Mouse (Mus musculus) liver, embryonic 11.5 days (tissue): ENCODE results near the gene Cphx2. TPM values are rescaled to one million over a fixed set of nuclear protein-coding genes. Genes with fewer than 3 reads are reported as not detected.
"Not testable (repeated sequence)": the region's sequence is repeated elsewhere in the genome, so short reads cannot be mapped to it uniquely, and the experiment has no call there.

ENCODE experiments used
- ATAC-seq: fragments of 200-750 bp; cut with Nextera tagmentation; replicated peaks from 2 replicates; pipeline ENCODE4 v1.8.0; 2017; ENCODE audit warnings: moderate number of reproducible peaks, mild to moderate bottlenecking, moderate TSS enrichment, moderate library complexity; ENCODE audit not compliant: low FRiP score
- DNase-seq: peaks from one replicate; pipeline ENCODE4 v3.0.0-alpha.2; 2017; ENCODE audit warnings: low spot score
- H3K27ac ChIP-seq: fragments of 300-500 bp; sonication (generic); 2 replicates; pipeline ENCODE4 v1.5.1; 2014; ENCODE audit warnings: mild to moderate bottlenecking, low read depth, low read length, control low read depth
- H3K27me3 ChIP-seq: fragments of 300-500 bp; sonication (generic); replicated peaks from 2 replicates; pipeline ENCODE4 v1.6.1; 2014; ENCODE audit warnings: low read length, mixed read lengths; ENCODE audit not compliant: control insufficient read depth, insufficient read depth
- H3K36me3 ChIP-seq: fragments of 300-500 bp; sonication (generic); 2 replicates; pipeline ENCODE4 v1.6.1; 2014; ENCODE audit warnings: mild to moderate bottlenecking, low read length, moderate library complexity, mixed read lengths; ENCODE audit not compliant: control insufficient read depth, insufficient read depth
- H3K4me1 ChIP-seq: fragments of 300-500 bp; sonication (generic); replicated peaks from 2 replicates; pipeline ENCODE4 v1.6.1; 2014; ENCODE audit warnings: low read length, mixed read lengths; ENCODE audit not compliant: control insufficient read depth, insufficient read depth
- H3K4me2 ChIP-seq: fragments of 300-500 bp; sonication (generic); 2 replicates; pipeline ENCODE4 v1.6.1; 2014; ENCODE audit warnings: mild to moderate bottlenecking, control low read depth, moderate library complexity
- H3K4me3 ChIP-seq: fragments of 300-500 bp; sonication (generic); 2 replicates; pipeline ENCODE4 v1.5.1; 2014; ENCODE audit warnings: low read depth, low read length, control low read depth
- H3K9ac ChIP-seq: fragments of 300-500 bp; sonication (generic); 2 replicates; pipeline ENCODE4 v1.6.1; 2014; ENCODE audit warnings: low read depth, low read length, control low read depth
- H3K9me3 ChIP-seq: fragments of 300-500 bp; sonication (generic); 2 replicates; pipeline ENCODE4 v1.6.1; 2016; ENCODE audit warnings: low read length, inconsistent platforms, mixed read lengths; ENCODE audit not compliant: control insufficient read depth
- WGBS: fragments of 180-500 bp; shearing (Covaris S2); extraction: QIAGEN DNeasy Blood & Tissue Kit; methylation state at CpG from one replicate; pipeline ENCODE4 v1.1.7; 2014; 5-methylcytosine and 5-hydroxymethylcytosine counted together
- polyA plus RNA-seq: library from polyadenylated mRNA; unstranded; fragments of >200 nt; fragmentation: Nextera tagmentation; extraction: Ambion mirVana; gene quantifications from 2 replicates; pipeline ENCODE4 v1.2.1, GENCODE M21; 2014

The Cphx2 gene
- not detected in 2 replicates for polyA plus RNA-seq

DNA sequence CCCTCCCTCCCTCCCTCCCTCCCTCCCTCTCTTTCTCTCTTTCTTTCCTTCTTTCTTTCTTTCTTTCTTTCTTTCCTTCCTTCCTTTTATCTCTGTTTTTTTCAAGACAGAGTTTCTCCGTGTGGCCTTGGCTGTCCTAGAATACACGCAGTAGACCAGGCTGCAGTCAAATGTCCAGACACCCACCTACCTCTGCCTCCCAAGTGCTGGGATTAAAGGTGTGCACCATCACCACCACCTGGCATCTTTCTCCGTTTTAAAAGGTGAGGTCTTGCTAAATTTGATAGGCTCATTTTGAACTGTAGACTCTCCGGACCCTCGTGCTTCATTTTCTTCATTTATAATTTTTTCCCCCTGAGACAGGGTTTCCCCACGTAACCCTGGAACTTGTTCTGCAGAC, at the start of gene Cphx2:
Cphx2 (plus strand) TSS at position 301 of the 400 bp plus-strand sequence.
- not testable (repeated sequence) for H3K9me3 ChIP-seq, H3K4me3 ChIP-seq, H3K9ac ChIP-seq, DNase-seq, ATAC-seq, H3K27ac ChIP-seq, H3K27me3 ChIP-seq, H3K36me3 ChIP-seq, H3K4me1 ChIP-seq, H3K4me2 ChIP-seq
- WGBS: no CpG with 5 or more reads among the region's 6 CpGs

DNA sequence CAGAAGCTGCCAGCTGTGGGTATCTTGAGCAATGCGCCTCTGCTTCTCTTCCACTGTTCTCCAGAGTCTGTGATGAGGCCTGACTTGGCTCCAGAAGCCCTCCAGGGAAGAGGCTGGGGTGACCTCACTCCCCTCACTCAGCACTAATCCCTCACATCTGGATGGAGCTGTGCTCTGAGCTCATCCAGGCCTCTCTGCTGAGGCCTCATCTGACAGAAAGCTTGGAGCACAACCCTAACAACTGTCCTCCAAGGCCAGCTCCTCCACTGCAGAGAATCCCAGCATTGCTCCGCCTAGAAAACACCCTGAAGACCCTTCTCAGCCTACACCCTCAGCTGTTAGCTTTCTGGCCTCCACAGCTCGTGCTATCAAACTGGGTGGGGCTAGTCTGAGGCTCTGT, 47.0 kb upstream of the Cphx2 start:
- not testable (repeated sequence) for H3K36me3 ChIP-seq, H3K4me3 ChIP-seq, DNase-seq, H3K4me2 ChIP-seq, H3K4me1 ChIP-seq, H3K27me3 ChIP-seq, H3K9me3 ChIP-seq, H3K27ac ChIP-seq, ATAC-seq, H3K9ac ChIP-seq
- no CpG with 5 or more reads among the region's 3 CpGs for WGBS

GRCm38 (mm10) chr14:26035439-26035838, 45.9 kb upstream of the Cphx2 start:
- H3K4me2 ChIP-seq, H3K27ac ChIP-seq, H3K9me3 ChIP-seq, H3K4me3 ChIP-seq, H3K9ac ChIP-seq, ATAC-seq, H3K4me1 ChIP-seq, H3K36me3 ChIP-seq, H3K27me3 ChIP-seq, DNase-seq: not testable (repeated sequence)
- WGBS: no CpG with 5 or more reads among the region's 6 CpGs

- no CpG with 5 or more reads among the region's 26 CpGs for WGBS
- not testable (repeated sequence) for ATAC-seq, H3K4me2 ChIP-seq
Measured at GRCm38 (mm10) chr14:26042611-26043010, 38.7 kb upstream of the Cphx2 start, which contains the start of gene Gm9780. Gene Gm9780 (minus strand): TSS chr14:26042711.

DNA sequence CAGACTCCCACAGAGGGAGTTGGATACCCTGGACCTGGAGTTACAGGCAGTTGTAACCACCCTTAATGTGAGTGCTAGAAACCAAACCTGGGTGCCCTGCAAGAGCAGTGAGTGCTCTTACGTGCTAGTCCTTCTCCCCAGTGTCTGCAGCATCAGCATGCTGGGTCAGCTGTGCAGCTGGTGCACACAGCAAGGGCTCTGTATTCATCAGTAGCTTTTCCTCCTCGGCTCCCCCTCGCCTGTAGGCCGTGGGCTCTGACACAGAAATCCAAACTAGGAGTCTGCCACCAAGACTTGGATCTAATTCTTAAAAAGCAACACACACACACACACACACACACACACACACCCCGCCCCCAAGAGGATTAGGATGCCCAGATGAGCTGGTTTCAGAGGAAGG, 36.3 kb upstream of the Cphx2 start:
- not testable (repeated sequence) for H3K27me3 ChIP-seq, H3K4me2 ChIP-seq, DNase-seq, ATAC-seq, H3K27ac ChIP-seq, H3K4me3 ChIP-seq, H3K9me3 ChIP-seq, H3K36me3 ChIP-seq, H3K9ac ChIP-seq, H3K4me1 ChIP-seq
- no CpG with 5 or more reads among the region's 5 CpGs for WGBS

More at GRCm38 (mm10) chr14:26042611-26043010, 38.7 kb upstream of the Cphx2 start, which contains the start of gene Gm9780:
- H3K4me1 ChIP-seq, H3K9ac ChIP-seq, DNase-seq, H3K9me3 ChIP-seq, H3K27ac ChIP-seq, H3K4me3 ChIP-seq, H3K36me3 ChIP-seq, H3K27me3 ChIP-seq: not testable (repeated sequence)

GRCm38 (mm10) chr14:26047026-26047425, 34.3 kb upstream of the Cphx2 start:
- not testable (repeated sequence) for H3K4me2 ChIP-seq, H3K4me1 ChIP-seq, H3K27me3 ChIP-seq, H3K4me3 ChIP-seq, DNase-seq, H3K9me3 ChIP-seq, H3K9ac ChIP-seq, ATAC-seq, H3K36me3 ChIP-seq, H3K27ac ChIP-seq
- WGBS: no CpG with 5 or more reads among the region's 8 CpGs

DNA sequence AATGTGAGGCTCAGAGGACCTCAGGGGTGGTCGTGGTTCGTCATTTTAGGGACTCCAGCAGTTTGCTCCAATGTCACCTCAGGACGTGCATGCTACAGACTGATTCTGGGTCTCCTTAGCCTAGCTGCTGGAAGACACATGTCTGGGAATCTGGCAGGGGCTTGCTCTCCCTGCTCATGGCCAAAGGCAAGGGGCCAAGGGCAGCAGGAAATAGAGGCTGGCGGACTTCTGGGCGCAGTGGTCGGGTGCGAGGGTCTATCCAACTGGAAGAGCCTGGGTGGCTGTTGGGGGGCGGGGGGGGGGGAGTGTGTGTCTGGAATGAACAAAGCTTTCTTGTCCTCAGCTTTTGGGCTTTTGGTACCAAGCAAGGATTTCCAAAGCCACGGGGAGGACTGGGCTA, 32.5 kb upstream of the Cphx2 start:
- not testable (repeated sequence) for H3K9ac ChIP-seq, ATAC-seq, DNase-seq, H3K4me1 ChIP-seq, H3K27me3 ChIP-seq, H3K27ac ChIP-seq, H3K36me3 ChIP-seq, H3K9me3 ChIP-seq, H3K4me2 ChIP-seq, H3K4me3 ChIP-seq
- WGBS: no CpG with 5 or more reads among the region's 9 CpGs

DNA sequence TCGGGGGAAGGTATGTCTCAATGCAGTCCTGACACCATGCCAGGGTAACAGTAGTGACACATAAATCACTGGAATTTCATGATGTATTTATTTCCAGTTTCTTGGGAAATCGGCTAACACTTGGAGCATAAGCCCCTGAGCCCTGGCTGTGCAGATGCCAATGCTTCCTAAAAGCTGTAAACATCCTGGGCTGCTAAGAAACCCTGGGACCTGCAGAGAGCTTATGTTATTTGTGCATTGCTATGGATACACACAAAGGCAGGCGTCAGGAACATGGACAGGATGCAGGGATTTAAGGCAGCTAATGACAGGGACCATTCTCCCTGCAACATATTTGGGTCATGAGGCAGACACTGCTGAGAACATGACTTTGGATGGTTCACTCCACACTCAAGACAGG, 23.1 kb upstream of the Cphx2 start:
- WGBS: no CpG with 5 or more reads among the region's 3 CpGs
- DNase-seq, H3K36me3 ChIP-seq, H3K4me1 ChIP-seq, ATAC-seq, H3K27ac ChIP-seq, H3K4me3 ChIP-seq, H3K9me3 ChIP-seq, H3K4me2 ChIP-seq, H3K27me3 ChIP-seq, H3K9ac ChIP-seq: not testable (repeated sequence)

DNA sequence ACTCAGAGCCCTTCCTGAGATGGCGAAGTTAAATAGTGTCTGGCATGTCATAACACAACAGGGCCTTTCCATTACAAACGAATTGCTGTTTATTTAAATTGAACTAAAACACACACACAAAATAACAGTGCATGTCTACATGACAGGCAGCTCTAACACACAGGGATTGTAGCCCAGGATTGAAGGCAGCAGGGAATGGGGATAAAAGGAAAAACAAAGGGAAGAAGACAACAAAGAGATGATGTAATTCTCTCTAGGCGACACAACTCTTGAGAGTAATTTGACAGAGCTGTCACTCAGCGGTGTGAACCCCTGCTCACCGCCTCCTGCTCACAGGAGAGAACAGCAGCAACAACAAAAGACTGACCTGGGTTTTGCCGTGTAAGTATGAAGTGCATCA, 22.0 kb upstream of the Cphx2 start:
- DNase-seq, H3K4me1 ChIP-seq, H3K4me3 ChIP-seq, ATAC-seq, H3K27me3 ChIP-seq, H3K27ac ChIP-seq, H3K9ac ChIP-seq, H3K36me3 ChIP-seq, H3K9me3 ChIP-seq, H3K4me2 ChIP-seq: not testable (repeated sequence)
- no CpG with 5 or more reads among the region's 6 CpGs for WGBS
